Mouse (Mus musculus) thymus, postnatal 0 days (tissue): ENCODE data around the gene Klc4. TPM values are rescaled to one million over a fixed set of nuclear protein-coding genes. Genes with fewer than 3 reads are reported as not detected.

Experiments
- DNase-seq: peaks from one replicate; pipeline ENCODE4 v3.0.0-alpha.2; 2015; ENCODE audit warnings: low spot score
- polyA plus RNA-seq: library from polyadenylated mRNA; unstranded; fragments of >200 nt; fragmentation: Nextera tagmentation; extraction: Ambion mirVana; gene quantifications from 2 replicates; pipeline ENCODE4 v1.2.1, GENCODE M21; 2015

The Klc4 gene
- polyA plus RNA-seq, 1 experiment from 2014 or later, result 18.4 TPM

DNA sequence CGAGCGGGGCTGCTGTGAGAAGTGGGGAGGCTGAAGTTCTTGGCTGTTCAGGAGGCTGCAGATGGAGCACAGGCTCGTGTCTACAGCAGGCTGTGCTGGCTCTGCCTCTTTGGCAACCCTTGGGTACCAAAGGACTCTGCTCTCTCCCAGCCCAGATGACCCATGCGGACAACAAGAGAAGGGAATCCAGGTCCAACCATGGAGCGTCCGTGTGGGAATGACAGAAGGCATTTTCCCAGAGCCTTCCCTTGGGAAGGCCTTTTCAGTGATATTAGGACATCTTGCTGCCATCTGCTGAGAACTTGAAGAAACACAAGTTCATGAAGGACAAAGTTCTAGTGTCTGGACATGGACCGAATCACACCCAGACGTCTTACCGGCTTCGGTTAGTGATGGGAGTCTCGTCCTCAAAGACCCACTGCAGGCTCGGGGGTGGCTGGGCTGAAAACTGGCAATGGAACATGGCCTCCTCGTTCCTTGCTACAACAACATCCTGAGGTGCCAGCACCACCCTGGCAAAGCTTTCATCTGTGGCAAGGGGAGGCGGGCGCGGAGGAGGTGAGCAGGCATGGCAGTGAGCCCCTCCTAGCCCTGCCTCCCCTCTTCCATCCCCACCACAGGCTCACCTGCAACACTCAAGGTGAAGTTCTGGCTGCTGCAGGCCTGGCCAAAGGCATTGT is 56.0 kb downstream of the Klc4 start:
- no peak for DNase-seq

DNA sequence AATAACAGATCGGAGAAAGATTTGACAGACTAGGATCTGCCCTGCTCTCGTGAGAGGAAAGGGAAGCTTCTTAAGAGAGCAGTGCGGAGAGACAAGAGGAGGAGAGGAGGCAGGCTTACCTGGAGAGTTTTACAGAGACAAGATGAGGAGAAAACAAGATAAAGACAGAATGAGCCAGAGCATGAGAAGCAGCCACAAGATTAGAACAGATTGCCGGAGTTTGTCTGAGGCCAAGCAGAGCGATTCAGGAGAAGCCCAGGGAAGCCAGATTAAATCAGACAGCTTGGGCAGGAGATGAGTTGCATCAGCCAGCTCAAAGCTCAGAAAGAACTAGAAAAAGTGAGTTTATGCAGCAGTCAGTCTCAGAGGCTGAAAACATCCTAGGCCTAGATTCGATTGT is 56.9 kb downstream of the Klc4 start:
- DNase-seq, result no peak

DNA sequence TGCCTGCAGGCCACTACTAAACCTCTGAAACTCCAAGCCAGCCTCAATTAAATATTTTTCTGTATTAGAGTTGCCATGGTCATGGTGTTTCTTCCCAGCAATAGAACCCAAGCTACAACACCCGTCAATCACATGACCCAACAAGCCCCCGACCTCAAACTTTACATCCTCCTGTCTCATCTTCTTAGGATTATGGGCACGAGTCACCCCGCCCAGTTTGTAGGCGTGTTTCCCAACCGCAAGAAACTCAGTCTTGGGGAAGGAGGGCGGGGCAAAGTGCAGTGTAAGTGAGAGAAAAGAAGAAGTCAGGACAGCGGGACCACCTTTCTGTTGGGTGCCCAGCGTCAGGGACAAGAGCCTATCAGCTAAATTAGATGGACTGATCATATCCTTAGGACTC is 57.6 kb downstream of the Klc4 start:
- DNase-seq, result peak; percentile 69

DNA sequence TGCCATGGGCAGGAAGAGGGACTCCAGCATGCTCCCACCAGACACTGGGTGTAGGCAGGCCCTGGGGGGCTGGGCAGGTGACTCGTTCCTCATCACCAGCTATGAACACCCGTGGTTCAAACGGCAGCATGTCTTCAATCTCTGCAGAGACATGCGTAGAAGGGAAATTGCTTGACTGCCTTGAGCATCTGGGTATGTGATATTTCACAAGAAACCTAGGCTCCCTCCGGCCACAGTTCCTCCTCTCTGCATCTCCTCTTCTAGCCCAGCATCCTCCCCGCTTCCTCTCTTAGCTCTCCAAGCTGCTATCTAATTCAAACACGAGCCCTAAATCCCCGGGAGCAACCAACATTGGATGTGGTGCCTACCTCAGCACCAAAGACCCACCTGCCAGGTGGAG is 59.5 kb downstream of the Klc4 start:
- DNase-seq, result no peak

Other genes starting within 250 kb of the Klc4 start
- 294 and 308 TPM in 2 replicates for gene Crip3, start 217.1 kb downstream of the Klc4 start, polyA plus RNA-seq
- 6.4 and 9.4 TPM in 2 replicates for gene Slc22a7, start 207.6 kb downstream of the Klc4 start, polyA plus RNA-seq
- gene Ttbk1, start 158.3 kb downstream of the Klc4 start, polyA plus RNA-seq, result 0.08 TPM in 1 of 2 replicates, not detected in the other
- 28.3 and 33.7 TPM in 2 replicates for gene Dnph1, start 149.3 kb downstream of the Klc4 start, polyA plus RNA-seq
- gene Cul9, start 99.6 kb downstream of the Klc4 start, polyA plus RNA-seq, result 2.5 and 2.8 TPM in 2 replicates
- 5.0 and 7.5 TPM in 2 replicates for gene Srf, start 89.8 kb downstream of the Klc4 start, polyA plus RNA-seq
- gene Ptk7, start 16.5 kb downstream of the Klc4 start, polyA plus RNA-seq, result 24.7 and 25.1 TPM in 2 replicates
- 110 and 113 TPM in 2 replicates for gene Mrpl2, start 207 bp upstream of the Klc4 start, polyA plus RNA-seq
- 14.0 and 16.0 TPM in 2 replicates for gene Cul7, start 4.3 kb upstream of the Klc4 start, polyA plus RNA-seq
- gene Rrp36, start 28.3 kb upstream of the Klc4 start, polyA plus RNA-seq, result 53.2 and 68.6 TPM in 2 replicates
- 106 and 109 TPM in 2 replicates for gene Mea1, start 32.8 kb upstream of the Klc4 start, polyA plus RNA-seq
- 77.8 and 78.6 TPM in 2 replicates for gene Klhdc3, start 34.9 kb upstream of the Klc4 start, polyA plus RNA-seq
- gene Ppp2r5d, start 59.1 kb upstream of the Klc4 start, polyA plus RNA-seq, result 54.0 and 56.6 TPM in 2 replicates
- gene Pex6, start 65.4 kb upstream of the Klc4 start, polyA plus RNA-seq, result 22.8 and 23.3 TPM in 2 replicates
- 2.9 and 3.0 TPM in 2 replicates for gene Gnmt, start 83.1 kb upstream of the Klc4 start, polyA plus RNA-seq
- 55.1 and 58.0 TPM in 2 replicates for gene Cnpy3, start 106.2 kb upstream of the Klc4 start, polyA plus RNA-seq
- 118 and 120 TPM in 2 replicates for gene Ptcra, start 117.7 kb upstream of the Klc4 start, polyA plus RNA-seq
- gene 2310039H08Rik, start 126.6 kb upstream of the Klc4 start, polyA plus RNA-seq, result 112 and 116 TPM in 2 replicates
- 136 and 137 TPM in 2 replicates for gene Rpl7l1, start 136.7 kb upstream of the Klc4 start, polyA plus RNA-seq
- 4.5 and 5.6 TPM in 2 replicates for gene Bicral, start 212.5 kb upstream of the Klc4 start, polyA plus RNA-seq
- gene Tbcc, start 244.7 kb upstream of the Klc4 start, polyA plus RNA-seq, result 54.1 and 60.3 TPM in 2 replicates